In genomic region chr17:14157779-14158195, GRCm38 (mm10) we compare ENCODE assay signal across 20 mouse cellular contexts. TPM values are rescaled to one million over a fixed set of nuclear protein-coding genes. Genes with fewer than 3 reads are reported as not detected.
DNase-seq lines count a peak whose midpoint lies in the region; ATAC-seq and TF ChIP-seq lines count a peak whose summit lies in the region.
"Had no signal": no experiment of that assay in that cellular context is flagged by ENCODE, and none has a peak within 500 bp of the region (broad histone marks: within the 10 kb centered on the region; RNA-seq: fewer than 3 reads in every experiment).

No protein-coding gene starts in this region.

- no peaks in the 10 kb centered on the region for H3K4me1 ChIP-seq in heart, embryonic 16.5 days (ENCODE audit: control insufficient read depth, insufficient read depth, low read length)
- H3K4me1 ChIP-seq in heart, embryonic 10.5 days: no peaks in the 10 kb centered on the region
- H3K4me1 ChIP-seq in forebrain, embryonic 15.5 days: peaks cover 10% of the 10 kb centered on the region
- H3K4me1 ChIP-seq in midbrain, embryonic 14.5 days (ENCODE audit: control insufficient read depth, insufficient read depth, low read length): peaks cover 8% of the 10 kb centered on the region; the same call in 1 of the 2 replicates
- H3K4me1 ChIP-seq: embryonic facial prominence, embryonic 12.5 days; heart, embryonic 15.5 days; neural tube, embryonic 12.5 days had no signal

- peak; percentile 37; the same call in 1 of the 2 replicates for ATAC-seq in heart, embryonic 16.5 days (replicated peaks; ENCODE audit: extremely low read depth, insufficient read depth, low FRiP score)
- peak; percentile 68 for ATAC-seq in forebrain, embryonic 15.5 days (replicated peaks)
- ATAC-seq in midbrain, embryonic 14.5 days (ENCODE audit: low FRiP score, low TSS enrichment): no peak

- H3K27me3 ChIP-seq in heart, embryonic 16.5 days (ENCODE audit: control insufficient read depth, insufficient read depth, low read length): 0 out of 2 replicates have a peak, but pooled peaks cover 2% of the 10 kb centered on the region
- peaks cover 28% of the 10 kb centered on the region; the same call in 1 of the 2 replicates for H3K27me3 ChIP-seq in heart, embryonic 10.5 days (ENCODE audit: insufficient read depth, poor library complexity, severe bottlenecking)
- no peaks in the 10 kb centered on the region for H3K27me3 ChIP-seq in forebrain, embryonic 15.5 days
- H3K27me3 ChIP-seq in midbrain, embryonic 14.5 days (ENCODE audit: control insufficient read depth, insufficient read depth, low read length): no peaks in the 10 kb centered on the region
- H3K27me3 ChIP-seq: embryonic facial prominence, embryonic 12.5 days; neural tube, embryonic 12.5 days had no signal

- H3K27ac ChIP-seq in heart, embryonic 16.5 days (ENCODE audit: low read length): no peak overlapping the region
- H3K27ac ChIP-seq in heart, embryonic 10.5 days: no peak overlapping the region
- peak overlapping the region; percentile 24; the same call in 1 of the 2 replicates for H3K27ac ChIP-seq in forebrain, embryonic 15.5 days (replicated peaks)
- H3K27ac ChIP-seq in midbrain, embryonic 14.5 days (replicated peaks; ENCODE audit: low read depth, low read length): no peak overlapping the region
- H3K27ac ChIP-seq: embryonic facial prominence, embryonic 12.5 days; heart, embryonic 15.5 days; neural tube, embryonic 12.5 days had no signal

- WGBS in heart, embryonic 16.5 days: 57% methylated on average over 7 of the region's 7 CpGs
- WGBS in heart, embryonic 10.5 days: 62% methylated on average over 7 of the region's 7 CpGs
- WGBS in forebrain, embryonic 15.5 days: 10% methylated on average over 7 of the region's 7 CpGs
- 1% methylated on average over 7 of the region's 7 CpGs for WGBS in midbrain, embryonic 14.5 days

- no peaks in the 10 kb centered on the region for H3K9me3 ChIP-seq in heart, embryonic 16.5 days (replicated peaks; ENCODE audit: control insufficient read depth, low read length)
- no peaks in the 10 kb centered on the region for H3K9me3 ChIP-seq in heart, embryonic 10.5 days
- H3K9me3 ChIP-seq in forebrain, embryonic 15.5 days: no peaks in the 10 kb centered on the region
- H3K9me3 ChIP-seq in midbrain, embryonic 14.5 days (ENCODE audit: control insufficient read depth, low read length): no peaks in the 10 kb centered on the region
- H3K9me3 ChIP-seq: embryonic facial prominence, embryonic 12.5 days; heart, embryonic 15.5 days; neural tube, embryonic 12.5 days had no signal

- no peak overlapping the region for H3K4me3 ChIP-seq in heart, embryonic 16.5 days (ENCODE audit: low read length)
- H3K4me3 ChIP-seq in heart, embryonic 10.5 days: no peak overlapping the region
- H3K4me3 ChIP-seq in forebrain, embryonic 15.5 days: no peak overlapping the region
- no peak overlapping the region for H3K4me3 ChIP-seq in midbrain, embryonic 14.5 days (replicated peaks; ENCODE audit: low read depth, low read length)
- H3K4me3 ChIP-seq: embryonic facial prominence, embryonic 12.5 days; heart, embryonic 15.5 days; neural tube, embryonic 12.5 days had no signal

- no peaks in the 10 kb centered on the region for H3K36me3 ChIP-seq in heart, embryonic 16.5 days (ENCODE audit: control insufficient read depth, insufficient read depth)
- no peaks in the 10 kb centered on the region for H3K36me3 ChIP-seq in heart, embryonic 10.5 days
- H3K36me3 ChIP-seq in forebrain, embryonic 15.5 days: no peaks in the 10 kb centered on the region
- H3K36me3 ChIP-seq in midbrain, embryonic 14.5 days (ENCODE audit: control insufficient read depth, insufficient read depth, low read length): no peaks in the 10 kb centered on the region
- H3K36me3 ChIP-seq: embryonic facial prominence, embryonic 12.5 days; heart, embryonic 15.5 days; neural tube, embryonic 12.5 days had no signal

- TF ChIP-seq CTCF in brain, embryonic 14.5 days (IDR thresholded peaks at IDR 0.05; ENCODE audit: borderline replicate concordance, extremely low read depth, insufficient read depth, insufficient read length): no peak

- H3K4me2 ChIP-seq in heart, embryonic 16.5 days (ENCODE audit: low read depth, low read length): no peak overlapping the region
- H3K4me2 ChIP-seq in forebrain, embryonic 15.5 days (replicated peaks): no peak overlapping the region
- no peak overlapping the region for H3K4me2 ChIP-seq in midbrain, embryonic 14.5 days (ENCODE audit: low read length)
- H3K4me2 ChIP-seq: embryonic facial prominence, embryonic 12.5 days; heart, embryonic 15.5 days; neural tube, embryonic 12.5 days had no signal

- TF ChIP-seq POLR2A in brain, embryonic 14.5 days (IDR thresholded peaks at IDR 0.05; ENCODE audit: borderline replicate concordance, extremely low read depth, insufficient read depth, insufficient read length, poor library complexity, severe bottlenecking): no peak

- H3K9ac ChIP-seq in heart, embryonic 16.5 days (ENCODE audit: low read length): no peak overlapping the region
- H3K9ac ChIP-seq in forebrain, embryonic 15.5 days (replicated peaks): no peak overlapping the region
- no peak overlapping the region for H3K9ac ChIP-seq in midbrain, embryonic 14.5 days (replicated peaks; ENCODE audit: low read length)
- H3K9ac ChIP-seq: embryonic facial prominence, embryonic 12.5 days; heart, embryonic 15.5 days; neural tube, embryonic 12.5 days had no signal

- no peak for DNase-seq in heart, embryonic 10.5 days (ENCODE audit: low spot score)
- peak; percentile 73 for DNase-seq in brain, embryonic 14.5 days (ENCODE audit: low read depth)
- DNase-seq in midbrain, embryonic 14.5 days: peak; percentile 42
- no peak for DNase-seq in ovary, postnatal 10 days (ENCODE audit: low spot score)
- no peak for DNase-seq in thymus, postnatal 25 days
- DNase-seq: adrenal gland, adult 8-10 months; cerebellum, adult 11-12 months; gastrocnemius, postnatal 10 days; heart, adult 18-20 months; kidney, adult 2 months; kidney, postnatal 36 days; liver; lung, adult 18-20 months; lung, postnatal 4 days; thymus, postnatal 4 days had no signal

RNA-seq across cellular contexts. Expression of gene Dact2, which starts 46.3 kb away (rescaled TPM):
- 2.7 and 4.6 TPM in 2 replicates for polyA plus RNA-seq in heart, embryonic 16.5 days (2015; fragmentation: Nextera tagmentation; extraction: Ambion mirVana)
- polyA plus RNA-seq in heart, embryonic 10.5 days (2016; fragmentation: Nextera tagmentation; extraction: Ambion mirVana): 0.59 and 1.4 TPM in 2 replicates
- polyA plus RNA-seq in brain, embryonic 14.5 days (2012; rRNA removed): 2.1 and 2.5 TPM in 2 replicates
- 0.57 and 1.1 TPM in 2 replicates for polyA plus RNA-seq in forebrain, embryonic 15.5 days (2015; fragmentation: Nextera tagmentation; extraction: Ambion mirVana)
- 2.1 and 2.2 TPM in 2 replicates for polyA plus RNA-seq in midbrain, embryonic 14.5 days (2014; fragmentation: Nextera tagmentation; extraction: Ambion mirVana)

Comparison
In these comparisons a context has a peak if more than half of its experiments do, and no peak if none do; other contexts are left out.
1. DNase-seq: peak in brain, embryonic 14.5 days (single experiment) and midbrain, embryonic 14.5 days (single experiment); none in heart, embryonic 10.5 days (single experiment), ovary, postnatal 10 days (single experiment) and thymus, postnatal 25 days (single experiment).